ENCODE assay signal across 17 mouse cellular contexts in genomic region chr3:56356163-56356882, GRCm38 (mm10).
DNase-seq lines count a peak whose midpoint lies in the region; ATAC-seq lines count a peak whose summit lies in the region.
"Had no signal": no experiment of that assay in that cellular context is flagged by ENCODE, and none has a peak within 500 bp of the region (broad histone marks: within the 10 kb centered on the region; RNA-seq: fewer than 3 reads in every experiment).

No protein-coding gene starts in this region.

- no peak for DNase-seq in hindbrain, embryonic 14.5 days (ENCODE audit: low spot score)
- DNase-seq in hindbrain, embryonic 11.5 days (ENCODE audit: low spot score) = no peak
- no peak for DNase-seq in midbrain, embryonic 14.5 days
- DNase-seq in layer of hippocampus, adult 9-10 months (ENCODE audit: low spot score) = peak; percentile 12
- no peak for DNase-seq in right cerebral cortex, postnatal 4 days
- DNase-seq in lung, postnatal 36 days = no peak
- DNase-seq: gastrocnemius, postnatal 36 days; heart, adult 2 months; kidney, adult 11 months; kidney, postnatal 4 days; lung, embryonic 14.5 days had no signal

- H3K4me1 ChIP-seq in hindbrain, embryonic 14.5 days (replicated peaks; ENCODE audit: control insufficient read depth, insufficient read depth, low read length) = peaks cover 11% of the 10 kb centered on the region
- H3K4me1 ChIP-seq in hindbrain, embryonic 11.5 days (replicated peaks; ENCODE audit: control insufficient read depth, insufficient read depth, low read length) = no peaks in the 10 kb centered on the region
- H3K4me1 ChIP-seq in midbrain, embryonic 13.5 days (replicated peaks) = peaks cover 17% of the 10 kb centered on the region
- H3K4me1 ChIP-seq in midbrain, embryonic 14.5 days (ENCODE audit: control insufficient read depth, insufficient read depth, low read length) = 0 out of 2 replicates have a peak, but pooled peaks cover 7% of the 10 kb centered on the region
- H3K4me1 ChIP-seq: kidney, embryonic 15.5 days; limb, embryonic 15.5 days had no signal

- H3K4me2 ChIP-seq in hindbrain, embryonic 14.5 days (replicated peaks) = no peak overlapping the region
- no peak overlapping the region for H3K4me2 ChIP-seq in hindbrain, embryonic 11.5 days (replicated peaks; ENCODE audit: low read depth, low read length)
- no peak overlapping the region for H3K4me2 ChIP-seq in midbrain, embryonic 13.5 days (replicated peaks)
- H3K4me2 ChIP-seq in midbrain, embryonic 14.5 days (ENCODE audit: low read length) = no peak overlapping the region
- H3K4me2 ChIP-seq: kidney, embryonic 15.5 days; limb, embryonic 15.5 days; lung, embryonic 14.5 days had no signal

- H3K9ac ChIP-seq in hindbrain, embryonic 14.5 days = no peak overlapping the region
- no peak overlapping the region for H3K9ac ChIP-seq in hindbrain, embryonic 11.5 days (ENCODE audit: low read depth, low read length)
- no peak overlapping the region for H3K9ac ChIP-seq in midbrain, embryonic 13.5 days (replicated peaks)
- no peak overlapping the region for H3K9ac ChIP-seq in midbrain, embryonic 14.5 days (replicated peaks; ENCODE audit: low read length)
- H3K9ac ChIP-seq: kidney, embryonic 15.5 days; limb, embryonic 15.5 days; liver, embryonic 14.5 days; lung, embryonic 14.5 days had no signal

- no peaks in the 10 kb centered on the region for H3K9me3 ChIP-seq in hindbrain, embryonic 14.5 days (ENCODE audit: control insufficient read depth, low read length)
- no peaks in the 10 kb centered on the region for H3K9me3 ChIP-seq in hindbrain, embryonic 11.5 days (ENCODE audit: control insufficient read depth, low read length)
- no peaks in the 10 kb centered on the region for H3K9me3 ChIP-seq in midbrain, embryonic 13.5 days
- H3K9me3 ChIP-seq in midbrain, embryonic 14.5 days (ENCODE audit: control insufficient read depth, low read length) = no peaks in the 10 kb centered on the region
- H3K9me3 ChIP-seq: kidney, embryonic 15.5 days; limb, embryonic 15.5 days had no signal

- no peaks in the 10 kb centered on the region for H3K36me3 ChIP-seq in hindbrain, embryonic 14.5 days (replicated peaks; ENCODE audit: control insufficient read depth, insufficient read depth)
- no peaks in the 10 kb centered on the region for H3K36me3 ChIP-seq in hindbrain, embryonic 11.5 days (ENCODE audit: control insufficient read depth, insufficient read depth, low read length)
- no peaks in the 10 kb centered on the region for H3K36me3 ChIP-seq in midbrain, embryonic 13.5 days
- H3K36me3 ChIP-seq in midbrain, embryonic 14.5 days (ENCODE audit: control insufficient read depth, insufficient read depth, low read length) = no peaks in the 10 kb centered on the region
- H3K36me3 ChIP-seq: kidney, embryonic 15.5 days; limb, embryonic 15.5 days had no signal

- no peaks in the 10 kb centered on the region for H3K27me3 ChIP-seq in hindbrain, embryonic 14.5 days (ENCODE audit: control insufficient read depth, insufficient read depth, low read length)
- no peaks in the 10 kb centered on the region for H3K27me3 ChIP-seq in hindbrain, embryonic 11.5 days (ENCODE audit: control insufficient read depth, insufficient read depth, low read length)
- no peaks in the 10 kb centered on the region for H3K27me3 ChIP-seq in midbrain, embryonic 13.5 days
- no peaks in the 10 kb centered on the region for H3K27me3 ChIP-seq in midbrain, embryonic 14.5 days (ENCODE audit: control insufficient read depth, insufficient read depth, low read length)
- H3K27me3 ChIP-seq: kidney, embryonic 15.5 days; limb, embryonic 15.5 days; megakaryocyte, embryonic 14.5 days had no signal

- ATAC-seq in hindbrain, embryonic 14.5 days (ENCODE audit: low FRiP score) = no peak
- no peak for ATAC-seq in hindbrain, embryonic 11.5 days (ENCODE audit: low FRiP score)
- 0 out of 2 replicates have a peak, but pooled peaks have one; percentile 48 for ATAC-seq in midbrain, embryonic 13.5 days
- ATAC-seq in midbrain, embryonic 14.5 days (ENCODE audit: low FRiP score, low TSS enrichment) = no peak; the same call in 1 of the 2 replicates

- peak overlapping the region; percentile 46; the same call in 1 of the 2 replicates for H3K27ac ChIP-seq in hindbrain, embryonic 14.5 days
- H3K27ac ChIP-seq in hindbrain, embryonic 11.5 days (ENCODE audit: low read depth, low read length) = no peak overlapping the region
- no peak overlapping the region for H3K27ac ChIP-seq in midbrain, embryonic 13.5 days
- H3K27ac ChIP-seq in midbrain, embryonic 14.5 days (replicated peaks; ENCODE audit: low read depth, low read length) = no peak overlapping the region
- H3K27ac ChIP-seq: heart, adult 2 months; kidney, embryonic 15.5 days; left cerebral cortex, adult 2 months; limb, embryonic 15.5 days; liver, embryonic 14.5 days had no signal

- no peak overlapping the region for H3K4me3 ChIP-seq in hindbrain, embryonic 14.5 days (replicated peaks; ENCODE audit: low read length)
- no peak overlapping the region for H3K4me3 ChIP-seq in hindbrain, embryonic 11.5 days (ENCODE audit: low read depth, low read length)
- H3K4me3 ChIP-seq in midbrain, embryonic 13.5 days (replicated peaks) = no peak overlapping the region
- no peak overlapping the region for H3K4me3 ChIP-seq in midbrain, embryonic 14.5 days (replicated peaks; ENCODE audit: low read depth, low read length)
- H3K4me3 ChIP-seq: heart, adult 2 months; kidney, embryonic 15.5 days; left cerebral cortex, adult 2 months; limb, embryonic 15.5 days; megakaryocyte, embryonic 14.5 days had no signal

- WGBS in hindbrain, embryonic 14.5 days = 62% methylated on average over 5 of the region's 5 CpGs
- WGBS in hindbrain, embryonic 11.5 days = 89% methylated on average over 5 of the region's 5 CpGs
- 78% methylated on average over 5 of the region's 5 CpGs for WGBS in midbrain, embryonic 13.5 days
- WGBS in midbrain, embryonic 14.5 days = 71% methylated on average over 5 of the region's 5 CpGs
